Mouse (Mus musculus): ENCODE measurements at regions not wholly inside any gene's neighbourhood (a gene's known extent, or its start where the extent isn't known, plus 50 kb on each side); places are given as distances from the start of the nearest gene placed in this dataset.

DNA sequence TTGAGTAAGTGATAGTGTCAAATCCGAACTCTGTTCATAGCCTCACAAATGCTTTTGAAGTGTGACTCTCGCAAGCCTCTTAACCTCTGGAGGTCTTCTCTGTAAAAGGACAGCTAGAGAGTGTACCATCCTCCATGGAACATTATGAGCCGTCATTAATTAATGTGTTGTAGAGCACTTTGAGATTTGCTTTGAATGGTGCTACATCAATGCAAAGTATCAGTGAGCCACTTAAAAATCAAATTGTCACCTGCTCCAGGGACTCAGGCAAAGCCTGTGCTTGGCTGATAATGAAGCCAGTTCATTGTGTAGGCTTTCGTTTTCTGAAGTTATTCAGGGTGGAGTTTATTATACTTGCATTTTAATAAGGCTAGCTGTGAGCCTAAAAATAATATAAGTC lies 801.8 kb upstream of the B3galt2 start:
- Histone ChIP-seq H3K36me3 (no peaks in the 10 kb centered on the region), H3K4me2 (no peak overlapping the region), H3K9ac (no peak overlapping the region), H3K4me3 (no peak overlapping the region), H3K9me3 (replicated peaks) (no peaks in the 10 kb centered on the region), H3K27ac (no peak overlapping the region), H3K27me3 (replicated peaks) (no peaks in the 10 kb centered on the region), H3K4me1 (no peaks in the 10 kb centered on the region)
- 60% methylated on average over 4 of the region's 4 CpGs for WGBS (ENCODE audit: insufficient replicate concordance)
- ATAC-seq: no peak

DNA sequence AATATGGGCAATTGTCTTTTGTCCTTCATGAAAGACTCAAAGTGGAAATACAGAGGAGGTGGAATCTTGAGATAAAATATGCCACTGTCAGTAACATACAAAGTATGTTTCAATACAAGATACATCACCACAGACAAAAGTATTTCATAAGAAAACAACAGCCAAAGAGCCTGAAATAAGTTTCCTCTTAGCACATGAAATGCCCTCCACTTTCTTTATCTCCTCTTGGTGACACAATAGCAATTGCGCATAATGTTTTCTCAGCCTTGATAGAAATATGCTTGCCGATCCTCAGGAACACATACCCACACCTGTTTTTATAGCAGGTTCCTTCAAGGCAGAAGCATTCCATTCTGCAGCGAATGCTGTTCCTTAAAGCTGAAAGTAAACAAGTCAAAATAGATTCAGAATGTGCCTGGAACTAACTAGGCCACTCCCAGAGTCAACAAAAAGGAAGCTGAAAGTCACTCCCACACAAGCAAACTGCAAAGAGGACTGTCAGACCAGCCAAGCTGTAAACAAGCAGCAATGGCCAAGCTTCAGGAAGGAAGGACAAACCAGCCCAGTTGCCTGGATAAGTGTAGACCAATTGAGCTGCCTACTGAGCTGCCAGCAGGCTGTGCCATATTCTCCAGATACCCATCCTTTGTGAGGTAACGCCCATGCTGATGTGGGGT lies 773.3 kb upstream of the B3galt2 start:
- no peaks in the 10 kb centered on the region for H3K36me3 ChIP-seq
- WGBS (ENCODE audit: insufficient replicate concordance): 65% methylated on average over 4 of the region's 4 CpGs
- H3K9me3 ChIP-seq (replicated peaks): no peaks in the 10 kb centered on the region
- ATAC-seq: no peak
- H3K27ac ChIP-seq: no peak overlapping the region
- H3K27me3 ChIP-seq (replicated peaks): no peaks in the 10 kb centered on the region
- no peak overlapping the region for H3K4me3 ChIP-seq
- H3K9ac ChIP-seq: no peak overlapping the region
- no peak overlapping the region for H3K4me2 ChIP-seq
- H3K4me1 ChIP-seq: no peaks in the 10 kb centered on the region

DNA sequence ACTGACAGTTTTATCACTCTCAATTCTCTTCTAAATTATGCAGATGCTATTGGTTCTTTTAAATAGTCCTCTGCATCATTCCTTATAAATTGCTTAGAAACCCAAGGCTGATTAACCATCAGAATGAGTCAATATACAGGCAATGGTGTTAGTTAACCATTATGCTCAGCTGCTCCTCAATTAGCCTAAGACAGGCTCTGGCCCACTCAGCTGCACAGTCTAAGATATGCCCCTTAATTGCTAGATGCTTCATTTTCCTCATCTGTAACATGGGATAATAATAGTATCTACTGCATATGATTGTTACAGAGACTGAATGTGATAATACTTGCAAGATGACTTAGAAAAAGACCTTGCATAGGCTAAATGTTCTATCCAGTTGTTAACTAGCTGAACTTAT lies 748.6 kb upstream of the B3galt2 start:
- Histone ChIP-seq H3K4me1 (no peaks in the 10 kb centered on the region), H3K36me3 (no peaks in the 10 kb centered on the region), H3K9ac (no peak overlapping the region), H3K9me3 (replicated peaks) (no peaks in the 10 kb centered on the region), H3K4me2 (no peak overlapping the region), H3K27ac (no peak overlapping the region), H3K27me3 (replicated peaks) (no peaks in the 10 kb centered on the region), H3K4me3 (no peak overlapping the region)
- no peak for ATAC-seq

DNA sequence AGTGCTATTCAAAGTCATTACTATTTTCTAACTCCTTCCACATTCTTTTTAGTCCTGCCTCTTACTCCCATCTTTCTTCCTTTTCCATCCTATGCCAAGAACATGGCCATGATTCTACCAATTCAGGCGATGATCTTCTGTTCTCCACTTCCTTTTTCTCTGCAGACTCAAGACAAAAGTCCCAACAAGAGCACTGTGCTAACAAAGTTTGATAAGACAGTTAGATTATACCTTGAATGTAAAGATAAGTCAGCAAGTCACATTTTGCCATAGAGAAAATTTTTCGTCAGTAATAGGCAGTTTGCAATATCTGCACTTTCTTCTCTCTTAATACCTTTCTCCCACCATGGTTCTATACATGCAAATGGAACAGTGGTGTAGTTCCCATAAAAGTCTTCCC lies 747.3 kb upstream of the B3galt2 start:
- H3K27me3 ChIP-seq (replicated peaks): no peaks in the 10 kb centered on the region
- H3K4me2 ChIP-seq: no peak overlapping the region
- no peak overlapping the region for H3K4me3 ChIP-seq
- no peaks in the 10 kb centered on the region for H3K36me3 ChIP-seq
- WGBS (ENCODE audit: insufficient replicate concordance): 58% methylated on average over 2 of the region's 2 CpGs
- H3K9me3 ChIP-seq (replicated peaks): no peaks in the 10 kb centered on the region
- no peak for ATAC-seq
- no peak overlapping the region for H3K9ac ChIP-seq
- H3K27ac ChIP-seq: no peak overlapping the region
- no peaks in the 10 kb centered on the region for H3K4me1 ChIP-seq

DNA sequence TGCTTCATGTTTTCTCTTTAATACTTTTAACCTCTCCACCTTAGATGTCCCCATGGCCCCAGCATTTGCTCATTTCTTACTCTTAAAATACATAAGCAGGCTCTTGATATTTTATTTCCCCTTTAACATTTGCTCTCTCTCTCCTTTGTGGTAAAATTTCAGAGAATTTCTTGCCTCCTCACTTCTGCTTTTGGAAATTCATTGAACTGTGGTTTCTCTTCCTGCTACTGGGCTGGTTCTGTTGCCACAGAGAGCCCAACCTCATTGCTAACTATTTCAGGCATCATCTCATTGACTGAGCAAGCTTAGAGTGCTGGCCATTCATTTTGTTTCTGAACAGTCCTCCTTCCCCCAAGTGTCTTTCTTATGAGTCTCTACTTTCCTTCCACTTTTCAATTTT lies 746.3 kb upstream of the B3galt2 start:
- H3K9ac ChIP-seq: no peak overlapping the region
- no peak overlapping the region for H3K27ac ChIP-seq
- no peak overlapping the region for H3K4me2 ChIP-seq
- no peak for ATAC-seq
- H3K9me3 ChIP-seq (replicated peaks): no peaks in the 10 kb centered on the region
- no peaks in the 10 kb centered on the region for H3K36me3 ChIP-seq
- H3K4me1 ChIP-seq: no peaks in the 10 kb centered on the region
- H3K4me3 ChIP-seq: no peak overlapping the region
- H3K27me3 ChIP-seq (replicated peaks): no peaks in the 10 kb centered on the region

DNA sequence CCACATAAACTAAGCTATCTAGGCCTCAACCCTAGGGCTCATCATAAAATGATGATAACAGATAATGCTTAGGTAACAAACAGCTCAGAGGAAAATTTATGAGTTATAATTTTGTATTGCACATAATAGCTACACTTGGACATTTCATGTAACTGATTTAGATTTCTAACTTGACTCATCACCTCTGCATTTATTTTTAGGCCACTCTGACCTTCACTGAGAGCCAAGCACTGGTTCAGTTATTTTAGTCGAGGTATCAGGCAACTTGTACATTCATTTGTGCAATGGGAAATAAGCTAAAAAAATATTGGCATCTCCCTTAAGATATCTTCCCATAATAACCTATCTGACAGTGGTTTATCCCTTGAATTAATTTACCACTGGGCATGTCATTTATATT lies 745.4 kb upstream of the B3galt2 start:
- 42% methylated on average over 1 of the region's 1 CpGs for WGBS (ENCODE audit: insufficient replicate concordance)
- no peak overlapping the region for H3K9ac ChIP-seq
- no peak overlapping the region for H3K27ac ChIP-seq
- no peaks in the 10 kb centered on the region for H3K4me1 ChIP-seq
- no peaks in the 10 kb centered on the region for H3K36me3 ChIP-seq
- H3K9me3 ChIP-seq (replicated peaks): no peaks in the 10 kb centered on the region
- H3K27me3 ChIP-seq (replicated peaks): no peaks in the 10 kb centered on the region
- no peak overlapping the region for H3K4me2 ChIP-seq
- ATAC-seq: no peak
- no peak overlapping the region for H3K4me3 ChIP-seq

DNA sequence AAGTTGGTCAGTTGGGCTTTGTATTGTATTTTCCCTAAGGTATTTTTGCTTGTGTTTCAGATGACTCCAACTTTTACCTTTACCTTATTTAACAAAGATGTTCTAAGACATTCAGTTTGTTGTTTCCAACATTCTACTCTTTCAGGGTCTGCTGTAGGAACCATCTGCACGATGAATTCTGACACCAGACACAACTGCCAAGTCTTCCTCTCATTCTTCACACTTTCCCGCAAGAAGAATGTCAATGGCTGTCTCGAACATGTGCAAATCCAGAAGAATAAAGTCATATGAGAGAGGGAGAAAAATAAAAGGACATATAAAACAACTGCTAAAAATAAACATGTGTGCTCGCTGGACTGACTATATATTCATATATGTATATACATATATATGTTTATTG lies 730.6 kb upstream of the B3galt2 start:
- Histone ChIP-seq H3K36me3 (no peaks in the 10 kb centered on the region), H3K4me1 (no peaks in the 10 kb centered on the region), H3K27me3 (replicated peaks) (no peaks in the 10 kb centered on the region), H3K4me2 (no peak overlapping the region), H3K27ac (no peak overlapping the region), H3K9me3 (replicated peaks) (no peaks in the 10 kb centered on the region), H3K4me3 (no peak overlapping the region), H3K9ac (no peak overlapping the region)
- WGBS (ENCODE audit: insufficient replicate concordance): 67% methylated on average over 4 of the region's 4 CpGs
- no peak for ATAC-seq

DNA sequence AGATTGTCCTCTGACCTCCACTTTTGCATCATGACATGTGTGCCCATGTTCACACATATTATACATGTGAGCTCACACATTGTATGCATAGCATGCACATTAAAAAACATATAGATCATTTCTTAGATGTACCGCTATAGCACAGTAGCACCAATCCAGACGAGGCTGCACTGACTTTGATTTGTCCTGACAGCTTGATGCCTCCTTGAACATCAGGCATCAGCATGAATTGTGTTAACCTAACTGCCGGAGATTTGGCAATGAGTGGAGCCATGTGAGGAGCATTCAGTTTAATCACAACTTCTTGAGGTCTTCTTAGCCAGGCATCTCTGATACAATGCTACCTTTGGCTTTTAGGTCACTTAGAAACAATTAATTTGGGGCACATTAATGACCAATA lies 683.8 kb upstream of the B3galt2 start:
- Histone ChIP-seq H3K9me3 (replicated peaks) (no peaks in the 10 kb centered on the region), H3K9ac (no peak overlapping the region), H3K4me2 (no peak overlapping the region), H3K27me3 (replicated peaks) (no peaks in the 10 kb centered on the region), H3K27ac (no peak overlapping the region), H3K36me3 (no peaks in the 10 kb centered on the region), H3K4me3 (no peak overlapping the region), H3K4me1 (no peaks in the 10 kb centered on the region)
- no peak for ATAC-seq
- 74% methylated on average over 3 of the region's 3 CpGs for WGBS (ENCODE audit: insufficient replicate concordance)

DNA sequence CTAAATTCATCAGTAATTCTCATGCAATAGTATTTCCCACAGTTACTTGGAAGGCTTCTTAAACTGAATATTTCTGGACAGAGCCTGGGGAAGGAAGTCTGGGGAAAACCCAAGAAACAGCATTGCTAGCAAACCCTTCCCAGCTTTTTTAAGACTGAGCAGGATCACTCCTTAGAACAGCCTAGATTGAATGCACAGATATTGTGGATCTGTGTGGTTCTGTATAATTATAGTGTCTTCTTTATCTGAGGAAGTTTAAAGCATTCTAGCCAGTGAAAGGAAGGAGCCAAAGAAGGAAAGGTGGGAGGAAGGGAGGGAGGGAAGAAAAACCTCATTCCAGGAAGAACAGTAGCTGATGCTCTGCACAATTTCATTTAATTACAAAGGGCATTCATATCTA lies 669.0 kb upstream of the B3galt2 start:
- ATAC-seq: no peak
- Histone ChIP-seq H3K9me3 (replicated peaks) (no peaks in the 10 kb centered on the region), H3K27ac (no peak overlapping the region), H3K4me3 (no peak overlapping the region), H3K27me3 (replicated peaks) (no peaks in the 10 kb centered on the region), H3K4me2 (no peak overlapping the region), H3K4me1 (no peaks in the 10 kb centered on the region), H3K36me3 (no peaks in the 10 kb centered on the region), H3K9ac (no peak overlapping the region)

DNA sequence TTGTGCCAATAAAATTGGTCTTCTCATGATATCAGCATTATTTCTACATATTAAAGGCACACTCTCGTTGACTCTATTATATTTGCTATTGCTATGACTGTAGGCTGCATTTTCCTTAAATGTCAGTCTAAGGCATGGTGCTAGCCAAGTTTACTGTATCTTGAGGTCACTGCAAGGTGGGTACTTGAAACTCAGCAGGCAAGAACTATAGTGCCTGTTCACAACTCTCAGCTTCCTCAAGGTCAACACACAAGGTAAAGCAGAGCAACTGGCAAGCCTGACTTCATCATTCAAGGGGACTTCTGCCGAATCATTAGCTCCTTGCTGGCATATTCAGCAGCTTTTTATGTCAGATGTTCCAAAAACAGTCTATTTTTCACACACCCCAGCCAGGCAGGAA lies 667.1 kb upstream of the B3galt2 start:
- no peak overlapping the region for H3K4me3 ChIP-seq
- 55% methylated on average over 2 of the region's 2 CpGs for WGBS (ENCODE audit: insufficient replicate concordance)
- H3K9ac ChIP-seq: no peak overlapping the region
- H3K4me2 ChIP-seq: no peak overlapping the region
- H3K27ac ChIP-seq: no peak overlapping the region
- no peak for ATAC-seq
- H3K4me1 ChIP-seq: no peaks in the 10 kb centered on the region
- H3K9me3 ChIP-seq (replicated peaks): no peaks in the 10 kb centered on the region
- no peaks in the 10 kb centered on the region for H3K27me3 ChIP-seq (replicated peaks)
- H3K36me3 ChIP-seq: no peaks in the 10 kb centered on the region

DNA sequence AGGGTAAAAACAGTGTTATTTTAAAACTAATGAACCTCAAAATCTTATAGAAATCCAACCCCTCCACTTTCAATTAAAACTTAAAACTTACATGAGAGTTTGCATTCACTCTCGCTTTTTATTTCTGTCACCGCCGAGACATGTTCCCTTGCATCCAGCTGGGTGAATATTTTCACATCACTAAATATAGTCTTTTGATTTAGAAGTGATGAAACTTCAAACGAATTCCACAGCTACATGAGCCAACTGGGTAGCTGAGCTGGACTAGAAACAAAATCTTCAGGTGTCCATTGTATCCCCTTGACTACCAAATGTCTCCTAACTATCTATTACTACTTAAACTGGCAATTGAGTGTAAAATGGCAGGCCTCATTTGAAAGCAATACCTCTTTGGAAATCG lies 657.5 kb upstream of the B3galt2 start:
- Histone ChIP-seq H3K27me3 (replicated peaks) (no peaks in the 10 kb centered on the region), H3K9ac (no peak overlapping the region), H3K27ac (no peak overlapping the region), H3K4me1 (no peaks in the 10 kb centered on the region), H3K4me3 (no peak overlapping the region), H3K9me3 (replicated peaks) (no peaks in the 10 kb centered on the region), H3K4me2 (no peak overlapping the region), H3K36me3 (no peaks in the 10 kb centered on the region)
- no peak for ATAC-seq
- WGBS (ENCODE audit: insufficient replicate concordance): 61% methylated on average over 5 of the region's 5 CpGs

DNA sequence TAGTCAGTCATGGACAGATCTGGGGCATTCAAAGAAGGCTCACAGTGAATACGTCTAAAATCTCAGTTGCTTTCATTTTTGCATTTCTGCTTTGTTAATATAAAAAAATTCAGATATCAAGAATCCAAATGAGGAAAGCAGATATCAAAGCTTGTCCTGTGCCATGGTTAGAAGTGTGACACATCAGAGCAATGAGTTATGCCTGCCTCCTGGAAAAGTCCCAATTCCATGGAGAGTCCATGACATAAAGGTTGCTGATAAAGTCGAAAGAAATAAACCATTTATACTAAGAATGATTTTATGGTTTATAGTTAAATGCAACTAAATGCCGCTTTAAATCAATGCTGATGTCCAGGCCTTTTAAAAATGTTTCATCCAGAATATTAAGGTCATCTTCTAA lies 656.8 kb upstream of the B3galt2 start:
- ATAC-seq: no peak
- Histone ChIP-seq H3K27ac (no peak overlapping the region), H3K36me3 (no peaks in the 10 kb centered on the region), H3K4me3 (no peak overlapping the region), H3K9ac (no peak overlapping the region), H3K4me1 (no peaks in the 10 kb centered on the region), H3K27me3 (replicated peaks) (no peaks in the 10 kb centered on the region), H3K9me3 (replicated peaks) (no peaks in the 10 kb centered on the region), H3K4me2 (no peak overlapping the region)
- 67% methylated on average over 3 of the region's 3 CpGs for WGBS (ENCODE audit: insufficient replicate concordance)

DNA sequence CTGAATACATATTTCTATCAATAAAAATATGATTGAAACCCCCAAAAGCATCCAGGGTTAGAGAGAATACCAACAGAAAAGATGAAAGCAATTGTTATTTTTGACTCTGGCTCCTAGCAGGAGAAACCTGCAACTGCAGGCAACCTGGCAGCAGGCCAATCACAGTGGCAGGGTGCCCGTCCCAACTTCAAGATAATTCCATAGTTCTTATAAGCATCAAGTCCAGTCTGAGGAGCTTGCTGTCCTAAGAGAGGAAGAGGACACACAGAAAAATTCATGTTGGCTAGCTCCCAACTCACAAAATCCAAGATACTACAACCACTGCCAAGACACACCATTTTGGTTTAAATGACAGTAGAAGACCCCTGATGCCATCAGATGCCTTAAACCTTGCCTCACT lies 654.9 kb upstream of the B3galt2 start:
- WGBS (ENCODE audit: insufficient replicate concordance): 59% methylated on average over 1 of the region's 1 CpGs
- H3K4me3 ChIP-seq: no peak overlapping the region

More for the DNA sequence above, 654.9 kb upstream of the B3galt2 start:
- no peaks in the 10 kb centered on the region for H3K9me3 ChIP-seq (replicated peaks)
- H3K27ac ChIP-seq: no peak overlapping the region
- no peak overlapping the region for H3K9ac ChIP-seq
- no peak overlapping the region for H3K4me2 ChIP-seq
- H3K27me3 ChIP-seq (replicated peaks): no peaks in the 10 kb centered on the region
- no peak for ATAC-seq
- H3K4me1 ChIP-seq: no peaks in the 10 kb centered on the region
- no peaks in the 10 kb centered on the region for H3K36me3 ChIP-seq
